Mouse (Mus musculus): ENCODE results near the gene Unc45b. TPM values are rescaled to one million over a fixed set of nuclear protein-coding genes. Genes with fewer than 3 reads are reported as not detected.
"Not testable (repeated sequence)": the region's sequence is repeated elsewhere in the genome, so short reads cannot be mapped to it uniquely, and the experiment has no call there.

Unc45b gene
- polyA plus RNA-seq, 1 experiment from 2014 or later: 1.7 TPM

GRCm38 (mm10) chr11:82929633-82929950, 19.2 kb downstream of the Unc45b start:
- WGBS: 47% methylated on average over 3 of the region's 3 CpGs
- peaks cover 16% of the 10 kb centered on the region for H3K4me1 ChIP-seq (replicated peaks)
- no peak for ATAC-seq (ENCODE audit: low read depth)
- H3K27ac ChIP-seq (replicated peaks): no peak overlapping the region
- H3K9ac ChIP-seq: no peak overlapping the region
- H3K4me2 ChIP-seq: no peak overlapping the region
- no peak overlapping the region for H3K4me3 ChIP-seq
- H3K9me3 ChIP-seq: no peaks in the 10 kb centered on the region
- no peaks in the 10 kb centered on the region for H3K36me3 ChIP-seq
- peaks cover 73% of the 10 kb centered on the region for H3K27me3 ChIP-seq

GRCm38 (mm10) chr11:82930391-82930955, 20.1 kb downstream of the Unc45b start:
- peaks cover 16% of the 10 kb centered on the region for H3K4me1 ChIP-seq (replicated peaks)

GRCm38 (mm10) chr11:82931161-82931560, 20.8 kb downstream of the Unc45b start:
- H3K4me2 ChIP-seq: peak overlapping the region; percentile 88
- peaks cover 73% of the 10 kb centered on the region for H3K27me3 ChIP-seq
- H3K9ac ChIP-seq: peak overlapping the region; percentile 67
- H3K36me3 ChIP-seq; H3K9me3 ChIP-seq; H3K27ac ChIP-seq (replicated peaks); ATAC-seq (ENCODE audit: low read depth): not testable (repeated sequence)
- H3K4me3 ChIP-seq: peak overlapping the region; percentile 47
- H3K4me1 ChIP-seq (replicated peaks): peaks cover 16% of the 10 kb centered on the region
- 2% methylated on average over 53 of the region's 63 CpGs for WGBS

More at GRCm38 (mm10) chr11:82930391-82930955, 20.1 kb downstream of the Unc45b start:
- Histone ChIP-seq H3K27me3 (peaks cover 73% of the 10 kb centered on the region), H3K4me3 (peak overlapping the region; percentile 47), H3K4me2 (peak overlapping the region; percentile 88), H3K9ac (peak overlapping the region; percentile 60)
- not testable (repeated sequence) for ATAC-seq (ENCODE audit: low read depth); H3K9me3 ChIP-seq; H3K27ac ChIP-seq (replicated peaks); H3K36me3 ChIP-seq
- 1% methylated on average over 76 of the region's 85 CpGs for WGBS

- peaks cover 73% of the 10 kb centered on the region for H3K27me3 ChIP-seq
- WGBS: under 1% methylated on average over 110 of the region's 119 CpGs
- H3K9ac ChIP-seq: peak overlapping the region; percentile 67
- not testable (repeated sequence) for H3K27ac ChIP-seq (replicated peaks); H3K9me3 ChIP-seq; ATAC-seq (ENCODE audit: low read depth); H3K36me3 ChIP-seq
- H3K4me1 ChIP-seq (replicated peaks): peaks cover 16% of the 10 kb centered on the region
- H3K4me3 ChIP-seq: peak overlapping the region; percentile 47
- peak overlapping the region; percentile 88 for H3K4me2 ChIP-seq
These were observed 21.5 kb downstream of the Unc45b start for GRCm38 (mm10) chr11:82931671-82932450.

GRCm38 (mm10) chr11:82933186-82933585, 22.8 kb downstream of the Unc45b start:
- Histone ChIP-seq H3K9me3 (no peaks in the 10 kb centered on the region), H3K36me3 (no peaks in the 10 kb centered on the region), H3K4me1 (replicated peaks) (peaks cover 16% of the 10 kb centered on the region), H3K27ac (replicated peaks) (no peak overlapping the region), H3K27me3 (peaks cover 75% of the 10 kb centered on the region), H3K4me3 (peak overlapping the region; percentile 47), H3K9ac (peak overlapping the region; percentile 67), H3K4me2 (peak overlapping the region; percentile 88)
- ATAC-seq (ENCODE audit: low read depth): no peak
- WGBS: under 1% methylated on average over 29 of the region's 29 CpGs

GRCm38 (mm10) chr11:82943336-82943735, 33.0 kb downstream of the Unc45b start:
- H3K4me1 ChIP-seq (replicated peaks): no peaks in the 10 kb centered on the region
- no peaks in the 10 kb centered on the region for H3K36me3 ChIP-seq
- no peak for ATAC-seq (ENCODE audit: low read depth)
- H3K27ac ChIP-seq (replicated peaks): no peak overlapping the region
- WGBS: 61% methylated on average over 6 of the region's 6 CpGs
- no peaks in the 10 kb centered on the region for H3K9me3 ChIP-seq
- peaks cover 30% of the 10 kb centered on the region for H3K27me3 ChIP-seq
- H3K9ac ChIP-seq: no peak overlapping the region
- no peak overlapping the region for H3K4me3 ChIP-seq
- H3K4me2 ChIP-seq: no peak overlapping the region

GRCm38 (mm10) chr11:82945636-82946035, 35.3 kb downstream of the Unc45b start:
- Histone ChIP-seq H3K36me3 (no peaks in the 10 kb centered on the region), H3K27me3 (peaks cover 32% of the 10 kb centered on the region), H3K27ac (replicated peaks) (no peak overlapping the region), H3K4me1 (replicated peaks) (no peaks in the 10 kb centered on the region), H3K4me2 (no peak overlapping the region), H3K4me3 (no peak overlapping the region), H3K9ac (no peak overlapping the region), H3K9me3 (no peaks in the 10 kb centered on the region)
- ATAC-seq (ENCODE audit: low read depth): no peak
- WGBS: 72% methylated on average over 2 of the region's 2 CpGs

- Histone ChIP-seq H3K4me3 (no peak overlapping the region), H3K36me3 (no peaks in the 10 kb centered on the region), H3K9me3 (no peaks in the 10 kb centered on the region), H3K9ac (no peak overlapping the region), H3K4me1 (replicated peaks) (peaks cover 7% of the 10 kb centered on the region), H3K27me3 (peaks cover 48% of the 10 kb centered on the region), H3K27ac (replicated peaks) (no peak overlapping the region), H3K4me2 (no peak overlapping the region)
- WGBS: 52% methylated on average over 4 of the region's 4 CpGs
- ATAC-seq (ENCODE audit: low read depth): no peak
These were observed 37.1 kb downstream of the Unc45b start for GRCm38 (mm10) chr11:82947457-82947856.

- Histone ChIP-seq H3K4me2 (no peak overlapping the region), H3K4me1 (replicated peaks) (peaks cover 7% of the 10 kb centered on the region), H3K27me3 (peaks cover 63% of the 10 kb centered on the region), H3K36me3 (no peaks in the 10 kb centered on the region), H3K4me3 (no peak overlapping the region), H3K27ac (replicated peaks) (no peak overlapping the region), H3K9ac (no peak overlapping the region), H3K9me3 (no peaks in the 10 kb centered on the region)
- ATAC-seq (ENCODE audit: low read depth): no peak
- WGBS: 85% methylated on average over 9 of the region's 9 CpGs
These were observed 38.7 kb downstream of the Unc45b start for GRCm38 (mm10) chr11:82949036-82949435.

- Histone ChIP-seq H3K9me3 (no peaks in the 10 kb centered on the region), H3K4me1 (replicated peaks) (peaks cover 7% of the 10 kb centered on the region), H3K27me3 (peaks cover 66% of the 10 kb centered on the region), H3K27ac (replicated peaks) (no peak within 1 kb of the TSS), H3K4me3 (peak within 1 kb of the TSS; percentile 8), H3K36me3 (no peaks in the 10 kb centered on the region), H3K4me2 (peak within 1 kb of the TSS; percentile 31), H3K9ac (no peak within 1 kb of the TSS)
- ATAC-seq (ENCODE audit: low read depth): no peak
- 10% methylated on average over 10 of the region's 10 CpGs for WGBS
These were observed 40.6 kb downstream of the Unc45b start, which contains the start of gene Slfn5 for GRCm38 (mm10) chr11:82950736-82951481. Gene Slfn5 (plus strand): TSS chr11:82951349.

GRCm38 (mm10) chr11:82951865-82952611, 41.7 kb downstream of the Unc45b start:
- H3K27me3 ChIP-seq: peaks cover 66% of the 10 kb centered on the region
- WGBS: 12% methylated on average over 28 of the region's 28 CpGs
- no peak overlapping the region for H3K27ac ChIP-seq (replicated peaks)
- no peaks in the 10 kb centered on the region for H3K36me3 ChIP-seq
- H3K9me3 ChIP-seq: no peaks in the 10 kb centered on the region
- H3K4me1 ChIP-seq (replicated peaks): peaks cover 7% of the 10 kb centered on the region
- H3K9ac ChIP-seq: no peak overlapping the region
- no peak for ATAC-seq (ENCODE audit: low read depth)
- peak overlapping the region; percentile 8 for H3K4me3 ChIP-seq
- H3K4me2 ChIP-seq: peak overlapping the region; percentile 31

Data from neural tube, embryonic 13.5 days (tissue).